Mouse (Mus musculus): Measurements from ENCODE around the gene Vav2.

Vav2 gene

DNA sequence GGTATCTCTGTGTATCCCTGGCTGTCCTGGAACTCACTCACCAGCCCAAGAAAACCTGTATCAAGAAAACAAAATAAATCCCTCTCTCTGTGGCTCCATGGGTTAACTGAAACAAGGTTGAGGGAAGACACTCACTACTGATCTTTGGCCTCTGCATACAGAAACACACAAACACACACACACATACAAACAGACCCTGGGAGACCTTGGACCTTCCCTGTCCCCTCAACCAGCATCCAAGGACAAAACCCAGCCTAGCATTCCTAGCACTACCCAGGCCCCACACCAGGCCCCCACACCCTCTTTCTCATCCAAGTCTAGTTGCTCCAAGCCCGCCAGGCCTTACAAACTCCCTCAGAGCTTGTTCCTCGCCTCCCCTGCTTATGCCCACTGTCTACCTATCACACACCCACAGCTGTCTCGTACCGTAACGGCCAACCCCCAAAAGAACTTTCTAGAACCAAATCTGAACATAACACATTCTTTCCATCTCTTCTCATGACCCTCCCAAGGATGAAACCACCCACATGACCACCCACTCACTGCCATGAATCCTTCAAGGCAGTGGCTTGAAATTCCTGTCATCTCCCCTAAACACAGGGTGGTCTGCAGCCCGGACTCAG lies 16.2 kb downstream of the Vav2 start:
- no peak for DNase-seq (ENCODE audit: low spot score in 2 of 2)

DNA sequence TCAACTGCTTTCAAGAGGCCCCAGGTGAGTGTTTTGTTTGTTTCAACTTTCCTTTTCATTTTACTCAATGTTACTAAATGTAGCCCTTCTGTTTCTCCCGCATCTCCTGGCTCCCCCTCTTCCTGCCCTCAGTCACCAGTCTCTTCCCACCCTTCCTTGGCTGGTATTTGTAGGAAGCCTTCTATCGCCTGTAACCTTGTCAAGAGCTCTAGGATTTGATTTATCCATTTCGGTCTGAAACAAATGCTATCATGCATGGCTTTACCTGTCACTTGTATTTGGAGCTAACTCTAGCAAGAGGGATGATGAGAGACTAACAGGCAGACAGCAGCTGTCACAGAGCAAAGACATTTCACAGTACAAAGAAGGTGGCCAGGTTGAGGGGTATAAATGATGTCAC lies 18.6 kb downstream of the Vav2 start:
- DNase-seq (ENCODE audit: low spot score in 2 of 2): no peak

DNA sequence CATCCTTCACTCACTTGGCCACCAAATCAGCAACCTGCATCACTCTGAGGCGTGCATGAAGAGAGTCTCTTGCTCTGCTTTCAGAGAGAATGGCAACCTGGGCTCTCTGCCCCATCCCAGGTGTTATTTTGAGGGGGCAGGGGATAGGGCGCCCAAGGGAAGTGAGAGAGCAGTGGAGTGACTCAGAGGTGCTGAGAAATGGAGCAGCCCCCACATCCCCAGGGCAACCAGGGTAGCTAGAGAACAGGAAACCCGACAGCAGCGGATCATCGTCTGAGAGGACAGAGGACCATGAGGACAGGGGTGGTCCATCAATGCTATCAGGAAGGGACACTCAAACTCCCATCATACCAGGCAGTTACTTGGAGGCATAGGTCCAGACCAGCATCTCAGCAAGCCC lies 19.9 kb downstream of the Vav2 start:
- peak; percentile 79 to 80 for DNase-seq (ENCODE audit: low spot score in 2 of 2)

DNA sequence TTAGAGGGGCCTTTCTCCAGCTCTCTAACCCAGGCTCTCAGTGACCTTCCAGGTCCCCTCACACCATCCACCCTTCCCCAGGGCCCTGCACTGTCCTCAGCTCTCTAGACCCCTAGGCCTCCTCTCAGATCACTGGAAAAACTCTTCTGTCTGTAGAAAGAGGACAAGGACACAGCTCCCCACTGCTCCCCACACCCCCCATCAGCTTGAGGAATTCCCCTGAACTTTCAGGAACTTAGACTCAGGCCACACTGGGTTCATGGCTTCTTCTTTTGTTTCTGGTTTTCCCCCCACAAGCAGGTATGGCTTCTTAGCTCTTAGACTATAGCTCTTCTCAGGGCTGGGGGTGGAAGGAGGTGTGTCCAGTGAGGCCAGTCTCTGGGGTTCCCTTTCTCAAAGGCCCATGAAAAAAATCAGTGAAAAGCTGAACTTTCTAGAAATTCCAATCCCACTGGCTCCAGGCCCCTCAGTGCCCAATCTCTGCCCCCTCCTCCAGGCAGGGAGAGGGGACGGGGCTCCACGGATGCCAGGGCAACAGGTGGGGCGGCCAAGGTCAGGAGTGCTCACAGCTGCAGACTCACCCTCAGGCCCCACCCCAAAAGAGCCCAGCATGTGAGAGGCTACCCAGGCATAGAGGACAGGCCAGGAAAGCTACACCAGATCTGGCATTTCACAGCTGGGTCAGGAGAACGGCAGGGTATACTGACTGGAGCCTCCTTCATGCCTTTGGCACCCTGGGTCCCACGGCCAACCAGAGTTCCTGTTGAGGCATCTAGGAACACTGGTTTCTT lies 21.5 kb downstream of the Vav2 start:
- peak; percentile 73 to 79 for DNase-seq (ENCODE audit: low spot score in 2 of 2)

DNA sequence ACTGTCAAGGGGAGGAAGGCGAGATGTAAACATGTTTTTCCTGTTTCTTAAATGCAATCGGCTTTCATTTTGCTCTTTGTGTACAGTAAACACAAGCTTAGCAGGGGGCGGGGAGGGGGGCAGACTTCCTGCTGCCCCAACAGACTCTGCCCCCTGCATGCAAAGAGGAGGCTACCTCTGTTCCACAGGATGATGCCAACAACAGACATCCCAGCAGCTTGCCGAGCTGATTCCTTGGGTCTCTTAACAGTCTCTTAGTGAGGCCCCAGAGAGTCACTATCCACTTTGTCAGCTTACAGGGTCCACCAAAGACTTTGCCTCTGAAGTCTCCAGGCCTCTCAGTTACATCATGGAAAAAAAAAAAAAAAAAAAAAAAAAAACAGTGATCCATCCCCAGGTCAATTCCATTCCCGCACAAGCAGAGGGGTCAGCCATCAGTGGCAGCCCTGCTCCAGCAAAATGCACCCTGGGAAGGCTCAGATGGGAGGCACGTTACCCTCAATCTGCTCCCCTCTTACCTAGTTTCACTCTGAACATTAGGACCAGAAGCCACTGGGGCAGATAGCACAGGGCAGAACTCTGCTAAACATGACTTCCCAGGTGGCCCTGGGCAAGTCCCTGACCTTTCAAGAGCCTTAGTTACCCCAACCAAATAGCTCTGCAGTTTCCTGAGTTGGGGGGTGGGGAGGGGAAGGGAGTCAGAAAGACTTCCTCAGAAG lies 22.3 kb downstream of the Vav2 start:
- peak; percentile 75 to 76 for DNase-seq (ENCODE audit: low spot score in 2 of 2)

DNA sequence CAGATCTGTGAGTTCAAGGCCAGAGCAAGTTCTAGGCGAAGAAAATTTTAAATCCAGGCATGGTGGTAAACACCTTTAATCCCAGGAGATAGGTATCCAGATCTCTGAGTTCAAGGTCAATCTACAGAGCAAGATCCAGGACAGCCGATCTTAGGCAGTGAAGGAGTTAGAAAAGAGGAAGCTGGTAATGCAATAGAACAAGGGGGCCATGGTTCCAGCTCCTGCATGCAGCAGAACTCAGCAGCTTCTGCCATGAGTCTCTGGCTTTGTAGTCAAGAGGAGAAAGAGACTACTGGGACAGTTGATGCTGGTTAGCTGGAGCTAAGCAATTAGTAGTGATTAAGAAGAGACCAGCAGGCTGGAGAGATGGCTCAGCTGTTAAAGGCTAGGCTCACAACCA lies 25.3 kb downstream of the Vav2 start:
- no peak for DNase-seq (ENCODE audit: low spot score in 2 of 2)

DNA sequence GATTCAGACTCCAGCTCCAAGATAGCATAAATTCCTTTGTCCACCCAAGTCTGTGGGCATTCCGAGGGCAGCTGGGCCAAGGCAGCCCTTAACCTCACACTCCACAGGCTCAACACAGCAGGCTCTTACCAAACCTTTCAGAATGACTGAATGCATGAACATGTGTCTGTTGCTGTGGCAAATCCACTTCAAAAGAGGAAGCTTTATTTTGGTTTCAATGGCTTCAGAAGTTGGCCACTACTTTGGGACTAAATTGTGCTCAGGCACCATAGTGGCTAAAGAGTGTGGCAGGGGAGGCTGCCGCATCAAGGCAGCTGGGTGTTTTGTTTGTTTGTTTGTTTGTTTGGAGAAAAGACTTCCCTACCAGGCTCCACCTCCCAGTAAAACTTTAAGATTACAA lies 26.8 kb downstream of the Vav2 start:
- no peak for DNase-seq (ENCODE audit: low spot score in 2 of 2)

DNA sequence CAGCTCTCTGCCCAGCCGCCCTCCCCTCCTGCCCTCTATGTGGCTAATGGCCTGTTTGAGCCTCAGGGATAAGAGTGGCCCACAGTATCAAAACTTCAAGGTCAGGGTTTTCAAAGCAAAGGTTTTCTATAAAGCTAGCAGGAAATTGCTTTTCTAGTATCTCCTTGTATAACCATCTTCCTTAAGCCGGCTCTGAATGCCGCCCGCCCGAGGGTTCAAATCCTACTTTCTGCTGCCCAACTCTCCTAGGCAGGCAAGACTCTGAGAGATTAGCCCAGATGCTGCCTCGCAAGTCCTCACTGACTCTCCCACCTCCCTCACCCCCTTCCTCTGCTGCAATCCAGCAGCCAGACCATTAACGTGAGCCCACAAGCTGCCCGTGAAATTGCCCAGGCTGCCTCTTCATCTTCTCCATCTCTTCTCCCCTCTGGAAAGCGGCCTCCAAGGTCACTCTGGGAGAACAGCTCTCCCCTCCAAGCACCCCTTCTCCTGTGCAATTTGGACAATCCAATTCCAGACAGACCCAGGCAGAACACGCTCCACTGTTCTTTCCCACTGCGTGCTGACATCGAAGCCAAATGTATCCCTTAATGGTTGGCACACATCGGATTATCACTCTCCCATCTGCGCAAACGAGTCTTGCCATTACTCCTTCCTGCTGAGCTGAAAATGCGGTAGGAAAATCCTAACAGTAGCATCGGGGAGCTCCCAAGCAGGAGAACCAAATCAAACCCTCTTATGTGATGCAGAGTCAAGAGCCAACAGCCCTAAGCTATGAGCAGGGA lies 30.0 kb downstream of the Vav2 start:
- no peak for DNase-seq (ENCODE audit: low spot score in 2 of 2)

DNA sequence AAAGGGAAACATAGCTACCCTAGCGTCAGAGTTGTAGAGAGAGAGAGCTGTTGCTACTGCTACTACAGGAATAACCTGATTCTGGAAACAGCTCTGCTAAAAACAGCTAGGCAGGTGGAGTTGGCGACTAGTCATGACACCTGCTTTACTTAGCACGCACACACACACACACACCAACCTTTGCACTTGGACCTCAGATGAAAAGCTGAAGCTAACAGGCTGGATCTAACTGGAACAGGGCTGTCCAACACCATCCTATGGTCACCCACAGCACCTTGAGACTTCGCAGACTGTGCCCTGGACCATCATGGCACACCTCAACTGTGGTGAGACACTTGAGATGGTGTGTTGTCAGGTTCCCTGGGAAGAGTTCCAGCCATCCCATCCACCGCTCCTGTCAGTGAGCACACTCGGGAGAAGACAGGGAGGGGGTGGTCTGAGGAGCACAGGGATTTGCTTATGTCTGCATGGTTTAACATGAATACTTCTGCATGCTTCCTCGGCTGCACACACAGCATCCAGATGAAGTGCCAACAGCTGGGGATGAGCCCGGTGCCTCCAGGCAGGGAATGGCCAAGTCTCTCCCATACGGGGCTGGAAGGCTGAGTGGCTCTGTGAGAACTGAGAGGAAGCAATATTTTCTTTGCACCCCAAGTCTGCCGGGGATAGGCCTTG lies 32.5 kb downstream of the Vav2 start:
- DNase-seq (ENCODE audit: low spot score in 2 of 2): no peak

DNA sequence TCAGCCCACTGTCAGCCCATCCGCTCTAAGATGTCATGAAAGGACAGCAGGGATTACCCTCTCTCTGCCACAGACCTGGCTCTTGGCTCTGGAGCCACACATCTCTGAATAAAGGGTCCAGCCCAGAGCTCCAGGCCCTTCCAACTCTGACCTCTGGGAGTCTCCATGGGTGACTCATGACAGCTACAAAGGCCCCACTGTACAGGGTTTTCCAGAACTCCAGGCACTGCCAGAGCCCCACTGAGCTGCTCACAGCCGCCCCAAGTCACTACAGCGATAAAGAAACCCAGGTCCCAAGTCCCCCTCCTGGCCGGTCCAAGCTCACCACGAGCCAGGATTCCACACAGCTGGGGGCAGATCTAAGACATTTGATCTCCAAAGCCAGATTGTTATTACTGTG lies 34.6 kb downstream of the Vav2 start:
- DNase-seq (ENCODE audit: low spot score in 2 of 2): no peak

DNA sequence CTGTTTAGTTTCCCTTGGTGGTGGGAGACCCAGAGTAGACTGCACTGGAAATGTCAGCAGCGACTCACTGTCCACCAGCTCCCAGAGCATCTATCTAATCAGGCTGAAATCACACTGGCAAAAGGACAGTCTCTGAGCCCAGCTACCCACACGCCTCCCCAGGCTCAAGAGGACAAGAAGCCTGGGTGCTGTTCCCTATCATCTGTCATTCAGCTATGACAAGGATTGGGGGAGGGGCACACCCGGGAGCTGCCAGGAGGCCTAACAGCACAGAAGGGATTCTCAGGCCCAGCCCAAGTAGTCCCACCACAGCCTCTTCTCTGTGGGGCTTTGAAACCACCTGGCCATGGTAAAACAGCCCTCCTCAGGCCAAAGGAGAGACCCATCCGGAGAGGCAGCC lies 36.1 kb downstream of the Vav2 start:
- DNase-seq (ENCODE audit: low spot score in 2 of 2): no peak

DNA sequence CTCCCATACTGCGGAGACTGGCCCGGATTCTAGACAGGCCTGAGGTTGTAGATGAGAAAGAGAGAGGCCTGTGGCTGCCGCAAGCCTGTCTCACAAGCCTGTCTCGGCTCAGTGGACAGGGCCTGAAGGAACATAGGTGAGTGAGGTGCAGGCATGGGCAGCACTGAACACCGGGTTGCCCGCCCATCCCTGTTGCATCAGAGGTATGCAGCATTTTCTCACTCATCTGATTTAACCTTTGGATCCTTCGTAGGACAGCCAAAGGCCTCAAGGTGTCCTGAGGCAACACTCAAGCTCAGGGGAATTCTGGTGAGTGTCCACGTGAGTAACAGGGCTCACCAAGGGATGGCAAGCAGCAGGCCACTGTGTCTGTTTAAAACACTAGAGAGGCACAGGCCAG lies 36.5 kb downstream of the Vav2 start:
- DNase-seq (ENCODE audit: low spot score in 2 of 2): no peak

DNA sequence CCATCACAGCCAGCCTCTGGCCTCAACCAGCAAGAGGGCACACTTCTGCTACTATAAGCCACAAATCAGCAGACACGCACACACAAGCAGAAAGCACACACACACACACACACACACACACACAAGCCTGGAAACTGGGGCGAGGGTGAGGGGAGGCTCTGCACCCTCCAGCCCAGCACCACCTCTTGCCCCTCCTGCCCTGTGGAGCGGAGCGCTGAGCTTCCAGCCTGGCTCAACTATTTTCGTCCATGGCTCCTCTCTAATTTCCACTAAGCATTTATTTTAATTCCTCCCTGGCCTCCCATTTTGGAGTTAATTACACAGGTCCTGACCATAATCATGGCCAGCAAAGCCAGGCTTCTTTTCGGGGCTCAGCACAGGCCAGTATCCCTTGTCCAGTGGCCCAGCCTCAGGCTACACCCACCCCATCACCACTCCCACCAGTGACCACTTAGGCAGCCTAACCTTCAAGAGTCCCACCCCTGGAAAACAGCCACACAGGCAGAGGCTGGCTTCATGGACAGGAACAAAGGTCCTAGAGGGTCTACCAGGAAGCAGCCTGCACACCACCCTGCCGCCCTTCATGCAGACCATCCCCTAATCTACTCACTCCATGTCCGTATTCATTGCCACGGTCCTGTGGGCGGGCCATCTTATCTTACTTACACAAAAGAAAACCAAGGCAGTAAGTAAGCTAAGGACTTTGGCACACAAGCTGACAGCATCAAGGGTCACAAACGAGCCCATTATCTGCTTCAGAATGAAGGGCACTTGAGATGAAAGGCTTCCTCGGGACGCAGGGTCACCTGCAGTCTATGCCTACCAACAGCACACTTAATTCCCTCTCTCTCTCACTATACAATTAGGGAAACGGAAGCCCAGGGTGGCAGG lies 37.3 kb downstream of the Vav2 start:
- DNase-seq (ENCODE audit: low spot score in 2 of 2): no peak

DNA sequence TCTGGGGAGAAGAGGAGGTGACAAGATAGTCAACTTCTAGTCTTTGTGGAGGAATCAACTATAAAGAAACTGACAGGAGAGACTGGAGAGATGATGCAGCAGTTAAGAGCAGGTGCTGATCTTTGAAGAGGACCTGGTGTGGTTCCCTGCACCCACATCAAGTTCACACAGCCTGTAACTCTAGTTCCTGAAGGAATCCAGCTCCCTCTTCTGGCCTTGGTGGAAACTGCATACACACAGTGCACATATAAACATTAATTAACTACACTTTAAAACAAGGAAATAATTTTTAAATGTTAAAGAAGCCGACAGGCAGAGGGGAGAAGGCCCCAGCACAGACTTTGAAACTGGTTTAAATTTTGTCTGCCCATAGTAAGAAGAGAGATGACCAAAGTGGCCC lies 39.6 kb downstream of the Vav2 start:
- DNase-seq (ENCODE audit: low spot score in 2 of 2): no peak

DNA sequence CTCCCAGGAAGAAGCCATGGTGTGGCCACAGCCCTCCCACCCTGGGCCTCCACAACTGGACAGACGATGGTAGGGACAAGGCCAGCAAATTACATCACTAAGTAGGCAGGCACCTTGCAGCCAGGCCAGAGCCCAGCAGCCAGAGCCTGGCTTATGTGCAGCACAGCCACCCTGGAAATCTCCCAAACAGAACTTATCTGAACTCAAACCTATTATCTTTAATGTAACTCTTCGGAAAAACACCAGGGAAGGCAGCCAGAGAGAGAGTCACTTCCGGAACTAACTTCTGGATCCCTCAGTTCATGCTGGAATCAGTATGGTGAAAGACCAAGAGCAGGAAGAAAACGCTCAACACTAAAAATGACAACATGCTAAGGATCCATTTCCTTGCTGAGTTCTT lies 45.1 kb downstream of the Vav2 start:
- DNase-seq (ENCODE audit: low spot score in 2 of 2): no peak

DNA sequence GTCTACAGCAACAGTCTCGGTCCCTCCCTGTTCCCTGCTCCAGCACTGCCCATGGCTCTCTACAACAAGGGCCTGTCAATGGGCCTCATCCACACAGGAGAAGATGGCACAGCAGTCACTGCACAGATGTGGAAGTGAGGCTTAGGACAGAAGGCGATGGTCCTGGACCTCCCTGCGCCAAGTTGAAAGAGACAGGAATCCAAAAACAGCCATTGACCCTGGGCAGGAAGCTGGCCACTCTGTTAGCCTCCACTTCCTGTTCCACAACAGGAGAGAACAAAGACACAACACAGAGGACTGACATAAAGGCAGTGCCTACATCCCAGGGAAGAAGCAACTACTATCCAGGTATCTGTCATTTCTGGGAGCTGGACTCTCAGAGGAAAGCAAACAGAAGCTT lies 45.6 kb downstream of the Vav2 start:
- DNase-seq (ENCODE audit: low spot score in 2 of 2): no peak

DNA sequence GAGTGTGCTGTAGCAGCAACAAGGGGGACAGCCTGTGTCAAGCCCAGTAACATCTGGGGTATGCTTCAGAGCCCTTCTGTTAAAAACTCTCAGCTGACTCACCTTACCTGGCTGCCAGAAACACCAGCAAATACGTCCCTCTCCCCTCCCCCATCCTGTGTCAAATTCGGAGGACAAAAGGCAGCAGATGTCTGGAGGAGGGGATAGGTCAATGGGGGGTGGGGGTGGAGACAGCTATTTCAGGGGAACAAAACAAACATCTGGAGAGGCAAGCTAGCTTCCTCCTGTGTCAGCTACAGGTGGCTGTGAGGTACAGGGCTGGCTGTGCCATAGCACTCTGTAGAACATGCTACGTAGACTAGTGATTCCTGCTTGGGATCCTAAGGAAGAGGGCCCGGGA lies 49.0 kb downstream of the Vav2 start:
- DNase-seq (ENCODE audit: low spot score in 2 of 2): no peak

DNA sequence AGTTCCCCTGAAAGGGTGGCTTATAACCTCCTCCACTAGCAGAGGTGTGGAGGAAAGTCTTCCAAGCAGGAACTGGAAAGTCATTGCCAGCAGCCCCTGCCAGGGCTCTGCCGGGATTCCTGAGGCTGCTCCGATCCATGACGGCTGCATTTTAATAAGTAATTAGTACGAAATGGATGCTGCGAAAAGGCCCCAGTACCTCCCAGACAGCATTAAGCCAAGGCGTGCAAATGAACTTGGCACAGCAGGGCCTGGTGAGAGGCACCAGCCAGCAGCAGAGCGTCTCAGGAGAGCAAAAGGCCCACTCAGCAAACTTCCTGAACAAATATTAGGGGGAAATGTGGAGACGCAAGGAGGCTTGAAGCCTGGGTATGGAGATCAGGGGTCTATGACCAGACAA lies 49.7 kb downstream of the Vav2 start:
- no peak for DNase-seq (ENCODE audit: low spot score in 2 of 2)

DNA sequence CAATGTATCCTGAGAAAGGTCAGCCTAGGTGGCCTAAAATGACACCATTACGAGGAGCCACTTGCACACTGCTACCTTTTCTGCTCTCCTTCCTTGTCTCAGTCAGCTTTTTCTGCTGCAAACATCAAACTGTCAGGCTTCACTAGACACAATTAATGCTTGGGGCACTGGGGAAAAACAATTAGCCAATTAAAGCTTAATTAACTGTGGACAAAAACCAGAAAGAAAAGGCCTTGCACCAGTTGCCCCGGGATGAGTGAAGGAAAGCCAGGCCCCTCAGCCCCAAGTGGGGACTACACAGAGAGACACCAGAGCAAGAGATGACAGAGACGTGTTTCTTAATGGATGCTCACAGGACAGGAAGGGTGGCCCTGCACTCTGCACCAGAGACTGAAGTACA lies 51.7 kb downstream of the Vav2 start:
- DNase-seq (ENCODE audit: low spot score in 2 of 2): no peak

DNA sequence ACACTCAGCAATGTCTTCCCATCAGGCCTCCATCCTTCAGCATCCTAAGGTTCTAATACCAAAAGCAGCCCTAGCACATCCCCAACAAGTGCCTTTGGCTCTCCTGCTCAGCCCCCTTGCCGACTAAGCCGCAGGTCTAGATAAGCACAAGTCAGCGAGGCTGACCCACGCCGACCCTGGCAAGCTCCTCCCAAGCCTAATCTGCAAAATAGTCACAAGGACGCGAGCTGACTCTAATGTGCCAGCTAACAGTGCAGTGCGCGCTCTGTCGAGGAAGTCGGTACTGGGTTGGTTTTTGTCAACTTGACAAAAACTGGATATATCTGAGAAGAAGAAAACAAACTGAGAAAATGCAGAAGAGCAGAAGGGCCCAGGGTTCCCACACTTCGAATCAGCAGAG lies 53.5 kb downstream of the Vav2 start:
- DNase-seq (ENCODE audit: low spot score in 2 of 2): no peak

DNA sequence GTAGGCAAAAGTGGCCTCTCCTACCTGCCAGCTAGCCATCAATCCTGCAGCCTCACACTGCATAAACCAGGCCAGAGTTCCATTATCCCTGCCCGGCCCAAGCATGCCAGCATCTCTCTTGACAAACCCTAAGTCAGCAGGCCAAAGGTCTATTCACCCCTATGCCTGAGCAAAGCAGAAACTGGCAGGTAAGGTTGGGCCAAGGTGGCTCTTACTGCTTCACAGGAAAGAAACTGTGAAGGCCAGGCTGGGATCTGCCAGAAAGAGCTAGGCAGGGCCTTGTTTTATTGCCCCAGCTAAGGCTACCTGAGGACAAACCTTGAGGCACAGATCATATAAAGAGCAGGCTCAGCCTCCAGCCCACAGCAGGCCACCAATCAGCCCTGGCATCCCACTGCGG lies 55.4 kb downstream of the Vav2 start:
- no peak for DNase-seq (ENCODE audit: low spot score in 2 of 2)

Measured in spleen, postnatal 36 days (tissue).